In genomic region chr10:71267973-71268372, GRCm38 (mm10) we compare ENCODE assay signal across 14 mouse cellular contexts.
"Had no signal": no experiment of that assay in that cellular context is flagged by ENCODE, and none has a peak within 500 bp of the region (broad histone marks: within the 10 kb centered on the region; RNA-seq: fewer than 3 reads in every experiment).

No protein-coding gene starts in this region.

- H3K4me2 ChIP-seq: liver, embryonic 13.5 days; neural tube, embryonic 12.5 days; neural tube, embryonic 15.5 days had no signal

- H3K27ac ChIP-seq: liver, embryonic 13.5 days; neural tube, embryonic 12.5 days; neural tube, embryonic 15.5 days; stomach, postnatal 0 days had no signal

- H3K27me3 ChIP-seq: liver, embryonic 13.5 days; neural tube, embryonic 12.5 days; neural tube, embryonic 15.5 days had no signal

- DNase-seq: kidney, adult 9 months; kidney, postnatal 14 days; kidney, postnatal 4 days; liver, embryonic 13.5 days; lung, adult 2 months; lung, postnatal 14 days; lung, postnatal 4 days; midbrain, embryonic 14.5 days; thymus, adult 2 months; thymus, postnatal 14 days had no signal

- H3K36me3 ChIP-seq: liver, embryonic 13.5 days; neural tube, embryonic 12.5 days; neural tube, embryonic 15.5 days had no signal

- H3K4me3 ChIP-seq: left cerebral cortex, adult 2 months; liver, embryonic 13.5 days; neural tube, embryonic 12.5 days; neural tube, embryonic 15.5 days had no signal

- H3K9me3 ChIP-seq: liver, embryonic 13.5 days; neural tube, embryonic 12.5 days; neural tube, embryonic 15.5 days had no signal

- H3K9ac ChIP-seq: liver, embryonic 13.5 days; neural tube, embryonic 12.5 days; neural tube, embryonic 15.5 days had no signal
